Mouse (Mus musculus) liver, embryonic 11.5 days (tissue): ENCODE data around the gene Lgsn. TPM values are rescaled to one million over a fixed set of nuclear protein-coding genes. Genes with fewer than 3 reads are reported as not detected.

Experiments
- ATAC-seq: fragments of 200-750 bp; cut with Nextera tagmentation; replicated peaks from 2 replicates; pipeline ENCODE4 v1.8.0; 2017; ENCODE audit warnings: moderate number of reproducible peaks, mild to moderate bottlenecking, moderate TSS enrichment, moderate library complexity; ENCODE audit not compliant: low FRiP score
- DNase-seq: peaks from one replicate; pipeline ENCODE4 v3.0.0-alpha.2; 2017; ENCODE audit warnings: low spot score
- H3K27ac ChIP-seq: fragments of 300-500 bp; sonication (generic); 2 replicates; pipeline ENCODE4 v1.5.1; 2014; ENCODE audit warnings: mild to moderate bottlenecking, low read depth, low read length, control low read depth
- H3K27me3 ChIP-seq: fragments of 300-500 bp; sonication (generic); replicated peaks from 2 replicates; pipeline ENCODE4 v1.6.1; 2014; ENCODE audit warnings: low read length, mixed read lengths; ENCODE audit not compliant: control insufficient read depth, insufficient read depth
- H3K36me3 ChIP-seq: fragments of 300-500 bp; sonication (generic); 2 replicates; pipeline ENCODE4 v1.6.1; 2014; ENCODE audit warnings: mild to moderate bottlenecking, low read length, moderate library complexity, mixed read lengths; ENCODE audit not compliant: control insufficient read depth, insufficient read depth
- H3K4me1 ChIP-seq: fragments of 300-500 bp; sonication (generic); replicated peaks from 2 replicates; pipeline ENCODE4 v1.6.1; 2014; ENCODE audit warnings: low read length, mixed read lengths; ENCODE audit not compliant: control insufficient read depth, insufficient read depth
- H3K4me2 ChIP-seq: fragments of 300-500 bp; sonication (generic); 2 replicates; pipeline ENCODE4 v1.6.1; 2014; ENCODE audit warnings: mild to moderate bottlenecking, control low read depth, moderate library complexity
- H3K4me3 ChIP-seq: fragments of 300-500 bp; sonication (generic); 2 replicates; pipeline ENCODE4 v1.5.1; 2014; ENCODE audit warnings: low read depth, low read length, control low read depth
- H3K9ac ChIP-seq: fragments of 300-500 bp; sonication (generic); 2 replicates; pipeline ENCODE4 v1.6.1; 2014; ENCODE audit warnings: low read depth, low read length, control low read depth
- H3K9me3 ChIP-seq: fragments of 300-500 bp; sonication (generic); 2 replicates; pipeline ENCODE4 v1.6.1; 2016; ENCODE audit warnings: low read length, inconsistent platforms, mixed read lengths; ENCODE audit not compliant: control insufficient read depth
- WGBS: fragments of 180-500 bp; shearing (Covaris S2); extraction: QIAGEN DNeasy Blood & Tissue Kit; methylation state at CpG from one replicate; pipeline ENCODE4 v1.1.7; 2014; 5-methylcytosine and 5-hydroxymethylcytosine counted together
- polyA plus RNA-seq: library from polyadenylated mRNA; unstranded; fragments of >200 nt; fragmentation: Nextera tagmentation; extraction: Ambion mirVana; gene quantifications from 2 replicates; pipeline ENCODE4 v1.2.1, GENCODE M21; 2014

Lgsn gene
- polyA plus RNA-seq, 1 experiment from 2014 or later, result not detected

GRCm38 (mm10) chr1:31196959-31197358, 20.8 kb downstream of the Lgsn start:
- DNase-seq (no peak), ATAC-seq (no peak)
- 88% methylated on average over 3 of the region's 3 CpGs for WGBS
- no peaks in the 10 kb centered on the region for H3K27me3 ChIP-seq
- no peak overlapping the region for H3K27ac ChIP-seq
- H3K36me3 ChIP-seq, result no peaks in the 10 kb centered on the region
- no peak overlapping the region for H3K9ac ChIP-seq
- H3K9me3 ChIP-seq, result no peaks in the 10 kb centered on the region
- no peak overlapping the region for H3K4me2 ChIP-seq
- no peak overlapping the region for H3K4me3 ChIP-seq
- no peaks in the 10 kb centered on the region for H3K4me1 ChIP-seq

- Histone ChIP-seq H3K4me1 (no peaks in the 10 kb centered on the region), H3K4me2 (no peak overlapping the region), H3K27me3 (no peaks in the 10 kb centered on the region), H3K9ac (no peak overlapping the region), H3K4me3 (no peak overlapping the region), H3K27ac (no peak overlapping the region), H3K36me3 (no peaks in the 10 kb centered on the region), H3K9me3 (no peaks in the 10 kb centered on the region)
- ATAC-seq, result no peak
- DNase-seq, result no peak
- 86% methylated on average over 10 of the region's 10 CpGs for WGBS
These were observed 27.6 kb downstream of the Lgsn start for GRCm38 (mm10) chr1:31203771-31204170.

- 83% methylated on average over 7 of the region's 7 CpGs for WGBS
- Histone ChIP-seq H3K27ac (no peak overlapping the region), H3K36me3 (no peaks in the 10 kb centered on the region), H3K9ac (no peak overlapping the region), H3K4me1 (no peaks in the 10 kb centered on the region), H3K9me3 (no peaks in the 10 kb centered on the region), H3K4me3 (no peak overlapping the region), H3K27me3 (no peaks in the 10 kb centered on the region), H3K4me2 (no peak overlapping the region)
- ATAC-seq (no peak), DNase-seq (no peak)
These were observed 29.1 kb downstream of the Lgsn start for GRCm38 (mm10) chr1:31205346-31205745.

GRCm38 (mm10) chr1:31205770-31206169, 29.6 kb downstream of the Lgsn start:
- Histone ChIP-seq H3K27me3 (no peaks in the 10 kb centered on the region), H3K9ac (no peak overlapping the region), H3K36me3 (no peaks in the 10 kb centered on the region), H3K4me3 (no peak overlapping the region), H3K4me2 (no peak overlapping the region), H3K27ac (no peak overlapping the region), H3K9me3 (no peaks in the 10 kb centered on the region), H3K4me1 (no peaks in the 10 kb centered on the region)
- 80% methylated on average over 3 of the region's 3 CpGs for WGBS
- no peak for DNase-seq
- ATAC-seq, result no peak

GRCm38 (mm10) chr1:31210144-31210543, 33.9 kb downstream of the Lgsn start:
- ATAC-seq (no peak), DNase-seq (no peak)
- Histone ChIP-seq H3K27me3 (no peaks in the 10 kb centered on the region), H3K9me3 (no peaks in the 10 kb centered on the region), H3K4me3 (no peak overlapping the region), H3K9ac (no peak overlapping the region), H3K36me3 (no peaks in the 10 kb centered on the region), H3K27ac (no peak overlapping the region), H3K4me1 (no peaks in the 10 kb centered on the region), H3K4me2 (no peak overlapping the region)
- WGBS, result 2% methylated on average over 5 of the region's 5 CpGs

DNA sequence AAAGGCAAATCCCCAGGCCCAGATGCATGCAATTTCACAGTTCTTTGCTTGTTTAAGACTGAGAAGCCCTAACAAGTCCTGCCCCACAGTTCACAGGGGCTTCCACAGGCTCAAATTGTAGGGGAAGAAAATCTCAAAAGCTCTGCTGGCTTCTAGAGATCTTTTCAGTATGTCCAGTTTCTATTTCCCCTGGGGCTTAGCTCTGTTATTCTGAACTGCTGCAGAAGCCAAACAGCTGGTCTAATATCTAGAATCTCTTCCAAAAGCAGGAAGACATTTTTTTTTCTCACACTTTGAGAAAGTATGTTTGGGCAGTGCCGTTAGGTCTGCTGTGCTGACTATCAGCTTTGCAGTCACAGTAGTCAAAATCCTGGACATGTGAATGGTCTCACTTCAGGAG, 38.6 kb downstream of the Lgsn start:
- 85% methylated on average over 1 of the region's 1 CpGs for WGBS
- Histone ChIP-seq H3K9ac (no peak overlapping the region), H3K27me3 (no peaks in the 10 kb centered on the region), H3K4me2 (no peak overlapping the region), H3K4me1 (no peaks in the 10 kb centered on the region), H3K36me3 (no peaks in the 10 kb centered on the region), H3K4me3 (no peak overlapping the region), H3K27ac (no peak overlapping the region), H3K9me3 (no peaks in the 10 kb centered on the region)
- ATAC-seq, result no peak
- no peak for DNase-seq

DNA sequence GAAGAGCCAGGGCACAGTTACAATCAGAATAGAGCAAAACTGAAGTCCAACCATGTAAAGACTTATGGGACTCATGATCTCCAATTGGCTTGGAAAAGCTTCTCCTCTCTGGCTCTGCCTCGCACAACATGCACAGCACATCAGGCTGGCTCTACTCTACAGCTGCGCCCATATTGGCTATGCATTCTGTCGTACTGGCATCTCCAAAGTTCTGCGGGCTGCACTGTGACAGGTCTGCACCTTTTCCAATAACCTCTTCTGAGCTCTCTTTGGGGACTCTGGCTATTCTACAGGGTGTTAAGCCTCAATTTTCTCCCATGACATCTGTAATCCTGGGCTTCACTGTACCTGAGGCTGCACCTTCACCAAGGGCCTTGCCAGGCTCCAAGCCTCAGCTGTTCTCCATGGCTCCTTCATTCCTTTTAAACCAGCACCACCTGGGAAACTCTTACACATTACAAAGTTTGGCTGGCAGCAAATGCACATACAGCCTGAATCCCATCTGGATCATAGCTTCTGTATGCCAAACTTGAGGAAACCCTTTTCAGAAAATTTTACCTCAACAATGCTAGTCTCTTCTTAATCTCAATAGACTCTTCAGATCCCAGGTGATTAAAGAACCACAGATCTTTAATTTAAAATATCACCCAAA, 44.5 kb downstream of the Lgsn start:
- ATAC-seq (no peak), DNase-seq (no peak)
- Histone ChIP-seq H3K27ac (no peak overlapping the region), H3K4me3 (no peak overlapping the region), H3K4me1 (no peaks in the 10 kb centered on the region), H3K36me3 (no peaks in the 10 kb centered on the region), H3K4me2 (no peak overlapping the region), H3K9me3 (no peaks in the 10 kb centered on the region), H3K9ac (no peak overlapping the region), H3K27me3 (no peaks in the 10 kb centered on the region)
- 85% methylated on average over 4 of the region's 4 CpGs for WGBS

GRCm38 (mm10) chr1:31222564-31222963, 46.4 kb downstream of the Lgsn start, which contains the start of the genes 4931428L18Rik and Pih1d3:
4931428L18Rik (minus strand) TSS chr1:31222684.
Pih1d3 (plus strand) TSS chr1:31222838.
- H3K4me1 ChIP-seq, result no peaks in the 10 kb centered on the region
- H3K27me3 ChIP-seq, result no peaks in the 10 kb centered on the region
- no peak within 1 kb of the TSS for H3K4me3 ChIP-seq
- 71% methylated on average over 7 of the region's 7 CpGs for WGBS
- DNase-seq (no peak), ATAC-seq (no peak)
- H3K9me3 ChIP-seq, result no peaks in the 10 kb centered on the region
- no peak within 1 kb of the TSS for H3K4me2 ChIP-seq
- no peak within 1 kb of the TSS for H3K9ac ChIP-seq
- no peaks in the 10 kb centered on the region for H3K36me3 ChIP-seq
- no peak within 1 kb of the TSS for H3K27ac ChIP-seq

GRCm38 (mm10) chr1:31233319-31234036, 57.3 kb downstream of the Lgsn start:
- H3K9ac ChIP-seq, result no peak overlapping the region
- H3K4me2 ChIP-seq, result no peak overlapping the region
- no peaks in the 10 kb centered on the region for H3K9me3 ChIP-seq
- no peaks in the 10 kb centered on the region for H3K27me3 ChIP-seq
- no peak overlapping the region for H3K4me3 ChIP-seq
- no peak overlapping the region for H3K27ac ChIP-seq
- no peaks in the 10 kb centered on the region for H3K36me3 ChIP-seq
- no peaks in the 10 kb centered on the region for H3K4me1 ChIP-seq
- no peak for DNase-seq
- no peak for ATAC-seq
